Mouse (Mus musculus) midbrain, embryonic 12.5 days (tissue): ENCODE measurements around the gene Gmppb. TPM values are rescaled to one million over a fixed set of nuclear protein-coding genes. Genes with fewer than 3 reads are reported as not detected.

ENCODE experiments used
- ATAC-seq: fragments of 200-750 bp; cut with Nextera tagmentation; 2 replicates; pipeline ENCODE4 v1.8.0; 2017; ENCODE audit warnings: low read depth, moderate TSS enrichment, moderate library complexity; ENCODE audit not compliant: low FRiP score
- H3K27ac ChIP-seq: fragments of 300-500 bp; sonication (generic); replicated peaks from 2 replicates; pipeline ENCODE4 v1.5.1; 2016; ENCODE audit warnings: mild to moderate bottlenecking
- H3K27me3 ChIP-seq: fragments of 300-500 bp; sonication (generic); 2 replicates; pipeline ENCODE4 v1.6.1; 2016; ENCODE audit warnings: mild to moderate bottlenecking
- H3K36me3 ChIP-seq: fragments of 300-500 bp; sonication (generic); 2 replicates; pipeline ENCODE4 v1.6.1; 2016
- H3K4me1 ChIP-seq: fragments of 300-500 bp; sonication (generic); 2 replicates; pipeline ENCODE4 v1.6.1; 2016
- H3K4me2 ChIP-seq: fragments of 300-500 bp; sonication (generic); replicated peaks from 2 replicates; pipeline ENCODE4 v1.6.1; 2016; ENCODE audit warnings: mild to moderate bottlenecking, moderate library complexity
- H3K4me3 ChIP-seq: fragments of 300-500 bp; sonication (generic); 2 replicates; pipeline ENCODE4 v1.5.1; 2016; ENCODE audit warnings: mild to moderate bottlenecking
- H3K9ac ChIP-seq: fragments of 300-500 bp; sonication (generic); replicated peaks from 2 replicates; pipeline ENCODE4 v1.6.1; 2016; ENCODE audit warnings: mild to moderate bottlenecking, moderate library complexity
- H3K9me3 ChIP-seq: fragments of 300-500 bp; sonication (generic); 2 replicates; pipeline ENCODE4 v1.6.1; 2016; ENCODE audit warnings: mild to moderate bottlenecking
- WGBS: fragments of 180-500 bp; shearing (Covaris S2); methylation state at CpG from one replicate; pipeline ENCODE4 v1.1.7; 2016; 5-methylcytosine and 5-hydroxymethylcytosine counted together
- polyA plus RNA-seq: library from polyadenylated mRNA; unstranded; fragments of >200 nt; fragmentation: Nextera tagmentation; extraction: Ambion mirVana; gene quantifications from 2 replicates; pipeline ENCODE4 v1.2.1, GENCODE M21; 2016

Gmppb gene
- polyA plus RNA-seq, 1 experiment from 2014 or later = 18.2 TPM

- Histone ChIP-seq H3K27ac (no peak overlapping the region), H3K4me2 (no peak overlapping the region), H3K9me3 (no peaks in the 10 kb centered on the region), H3K27me3 (no peaks in the 10 kb centered on the region), H3K9ac (no peak overlapping the region), H3K4me3 (no peak overlapping the region), H3K36me3 (peaks cover 46% of the 10 kb centered on the region; the same call in 1 of the 2 replicates), H3K4me1 (peaks cover 3% of the 10 kb centered on the region; the same call in 1 of the 2 replicates)
- ATAC-seq = peak; percentile 50; the same call in 1 of the 2 replicates
- WGBS = 48% methylated on average over 5 of the region's 5 CpGs
Observed at GRCm38 (mm10) chr9:108065491-108066011, 16.5 kb downstream of the Gmppb start.

- 78% methylated on average over 7 of the region's 7 CpGs for WGBS
- no peak for ATAC-seq
- H3K27ac ChIP-seq = no peak overlapping the region
- H3K4me3 ChIP-seq = no peak overlapping the region
- peaks cover 3% of the 10 kb centered on the region; the same call in 1 of the 2 replicates for H3K4me1 ChIP-seq
- no peak overlapping the region for H3K4me2 ChIP-seq
- no peaks in the 10 kb centered on the region for H3K9me3 ChIP-seq
- peaks cover 46% of the 10 kb centered on the region; the same call in 1 of the 2 replicates for H3K36me3 ChIP-seq
- H3K27me3 ChIP-seq = no peaks in the 10 kb centered on the region
- H3K9ac ChIP-seq = no peak overlapping the region
Observed at GRCm38 (mm10) chr9:108067199-108067598, 18.2 kb downstream of the Gmppb start.

- H3K27me3 ChIP-seq = no peaks in the 10 kb centered on the region
- peaks cover 40% of the 10 kb centered on the region; the same call in 1 of the 2 replicates for H3K36me3 ChIP-seq
- H3K4me2 ChIP-seq = no peak overlapping the region
- peaks cover 3% of the 10 kb centered on the region; the same call in 1 of the 2 replicates for H3K4me1 ChIP-seq
- no peak overlapping the region for H3K27ac ChIP-seq
- no peaks in the 10 kb centered on the region for H3K9me3 ChIP-seq
- ATAC-seq = peak; percentile 45; the same call in 1 of the 2 replicates
- no peak overlapping the region for H3K9ac ChIP-seq
- WGBS = 22% methylated on average over 8 of the region's 8 CpGs
- H3K4me3 ChIP-seq = no peak overlapping the region
Observed at GRCm38 (mm10) chr9:108067900-108068299, 18.9 kb downstream of the Gmppb start.

- H3K4me1 ChIP-seq = peaks cover 3% of the 10 kb centered on the region; the same call in 1 of the 2 replicates
- H3K27me3 ChIP-seq = no peaks in the 10 kb centered on the region
- no peak for ATAC-seq
- H3K9ac ChIP-seq = no peak overlapping the region
- H3K4me3 ChIP-seq = no peak overlapping the region
- no peak overlapping the region for H3K27ac ChIP-seq
- no peak overlapping the region for H3K4me2 ChIP-seq
- 91% methylated on average over 9 of the region's 9 CpGs for WGBS
- no peaks in the 10 kb centered on the region for H3K9me3 ChIP-seq
- H3K36me3 ChIP-seq = peaks cover 34% of the 10 kb centered on the region; the same call in 1 of the 2 replicates
Observed at GRCm38 (mm10) chr9:108069007-108069406, 20.0 kb downstream of the Gmppb start.

GRCm38 (mm10) chr9:108069529-108069928 lies 20.5 kb downstream of the Gmppb start:
- ATAC-seq = no peak
- Histone ChIP-seq H3K4me3 (no peak overlapping the region), H3K4me2 (no peak overlapping the region), H3K27me3 (no peaks in the 10 kb centered on the region), H3K9ac (no peak overlapping the region), H3K27ac (no peak overlapping the region), H3K36me3 (peaks cover 34% of the 10 kb centered on the region; the same call in 1 of the 2 replicates), H3K4me1 (peaks cover 3% of the 10 kb centered on the region; the same call in 1 of the 2 replicates), H3K9me3 (no peaks in the 10 kb centered on the region)
- 88% methylated on average over 7 of the region's 7 CpGs for WGBS

- H3K9ac ChIP-seq = no peak overlapping the region
- WGBS = 92% methylated on average over 4 of the region's 4 CpGs
Observed at GRCm38 (mm10) chr9:108071801-108072200, 22.8 kb downstream of the Gmppb start.

GRCm38 (mm10) chr9:108072481-108072924 lies 23.5 kb downstream of the Gmppb start:
- H3K9ac ChIP-seq = no peak overlapping the region
- no peak overlapping the region for H3K4me3 ChIP-seq
- peak overlapping the region; percentile 52; the same call in 1 of the 2 replicates for H3K27ac ChIP-seq
- ATAC-seq = no peak
- 49% methylated on average over 9 of the region's 9 CpGs for WGBS
- H3K27me3 ChIP-seq = no peaks in the 10 kb centered on the region
- H3K4me2 ChIP-seq = no peak overlapping the region
- no peaks in the 10 kb centered on the region for H3K9me3 ChIP-seq
- peaks cover 29% of the 10 kb centered on the region; the same call in 1 of the 2 replicates for H3K36me3 ChIP-seq
- H3K4me1 ChIP-seq = peaks cover 3% of the 10 kb centered on the region; the same call in 1 of the 2 replicates

More at GRCm38 (mm10) chr9:108071801-108072200, 22.8 kb downstream of the Gmppb start:
- Histone ChIP-seq H3K27ac (no peak overlapping the region), H3K4me1 (peaks cover 3% of the 10 kb centered on the region; the same call in 1 of the 2 replicates), H3K27me3 (no peaks in the 10 kb centered on the region), H3K36me3 (peaks cover 29% of the 10 kb centered on the region; the same call in 1 of the 2 replicates), H3K9me3 (no peaks in the 10 kb centered on the region), H3K4me3 (no peak overlapping the region), H3K4me2 (no peak overlapping the region)
- ATAC-seq = no peak

- H3K27me3 ChIP-seq = no peaks in the 10 kb centered on the region
- no peak overlapping the region for H3K27ac ChIP-seq
- H3K4me2 ChIP-seq = no peak overlapping the region
- no peak overlapping the region for H3K9ac ChIP-seq
- ATAC-seq = no peak
- no peaks in the 10 kb centered on the region for H3K9me3 ChIP-seq
- H3K36me3 ChIP-seq = peaks cover 29% of the 10 kb centered on the region; the same call in 1 of the 2 replicates
- WGBS = 59% methylated on average over 7 of the region's 7 CpGs
- H3K4me1 ChIP-seq = peaks cover 7% of the 10 kb centered on the region
- no peak overlapping the region for H3K4me3 ChIP-seq
Observed at GRCm38 (mm10) chr9:108073141-108073930, 24.3 kb downstream of the Gmppb start.

GRCm38 (mm10) chr9:108080168-108080567 lies 31.1 kb downstream of the Gmppb start, which contains the start of gene Mst1:
Gene Mst1 (plus strand): TSS chr9:108080436.
- Histone ChIP-seq H3K4me2 (peak within 1 kb of the TSS; percentile 93), H3K4me1 (peaks cover 18% of the 10 kb centered on the region), H3K4me3 (peak within 1 kb of the TSS; percentile 76), H3K36me3 (peaks cover 11% of the 10 kb centered on the region), H3K9ac (peak within 1 kb of the TSS; percentile 85), H3K9me3 (no peaks in the 10 kb centered on the region), H3K27ac (no peak within 1 kb of the TSS), H3K27me3 (peaks cover 43% of the 10 kb centered on the region)
- no peak for ATAC-seq
- 75% methylated on average over 5 of the region's 5 CpGs for WGBS

- Histone ChIP-seq H3K9ac (0 out of 2 replicates have a peak overlapping the region, but pooled peaks have one; percentile 8), H3K4me2 (0 out of 2 replicates have a peak overlapping the region, but pooled peaks have one; percentile 3), H3K36me3 (peaks cover 35% of the 10 kb centered on the region), H3K4me1 (peaks cover 18% of the 10 kb centered on the region), H3K9me3 (no peaks in the 10 kb centered on the region), H3K27me3 (peaks cover 43% of the 10 kb centered on the region), H3K4me3 (no peak overlapping the region), H3K27ac (no peak overlapping the region)
- ATAC-seq = no peak
- 8% methylated on average over 19 of the region's 19 CpGs for WGBS
Observed at GRCm38 (mm10) chr9:108082549-108082948, 33.5 kb downstream of the Gmppb start.

GRCm38 (mm10) chr9:108082988-108083431 lies 34.0 kb downstream of the Gmppb start, which contains the start of gene Rnf123:
Gene Rnf123 (minus strand): TSS chr9:108083346.
- no peak within 1 kb of the TSS for H3K4me3 ChIP-seq
- 38% methylated on average over 12 of the region's 12 CpGs for WGBS
- no peak within 1 kb of the TSS for H3K27ac ChIP-seq
- peaks cover 43% of the 10 kb centered on the region for H3K27me3 ChIP-seq
- H3K36me3 ChIP-seq = peaks cover 40% of the 10 kb centered on the region
- H3K9me3 ChIP-seq = no peaks in the 10 kb centered on the region
- H3K4me1 ChIP-seq = peaks cover 15% of the 10 kb centered on the region
- no peak for ATAC-seq
- H3K9ac ChIP-seq = 0 out of 2 replicates have a peak within 1 kb of the TSS, but pooled peaks have one; percentile 8
- H3K4me2 ChIP-seq = 0 out of 2 replicates have a peak within 1 kb of the TSS, but pooled peaks have one; percentile 3
